Comparison of ENCODE assay signal across 22 mouse cellular contexts in genomic region chr13:16100253-16100652, GRCm38 (mm10).
DNase-seq lines count a peak whose midpoint lies in the region; ATAC-seq and TF ChIP-seq lines count a peak whose summit lies in the region.
"Had no signal": no experiment of that assay in that cellular context is flagged by ENCODE, and none has a peak within 500 bp of the region (broad histone marks: within the 10 kb centered on the region; RNA-seq: fewer than 3 reads in every experiment).

No protein-coding gene starts in this region.

- no peak for TF ChIP-seq CTCF in stomach, postnatal 0 days (IDR thresholded peaks at IDR 0.05; ENCODE audit: low read depth)

- no peak overlapping the region for H3K9ac ChIP-seq in forebrain, embryonic 11.5 days (ENCODE audit: low read length)
- no peak overlapping the region for H3K9ac ChIP-seq in limb, embryonic 11.5 days (ENCODE audit: low read length)
- no peak overlapping the region for H3K9ac ChIP-seq in stomach, embryonic 14.5 days (replicated peaks; ENCODE audit: low read depth, low read length)
- no peak overlapping the region for H3K9ac ChIP-seq in stomach, postnatal 0 days (ENCODE audit: low read length)
- H3K9ac ChIP-seq: neural tube, embryonic 15.5 days had no signal

- ATAC-seq in forebrain, embryonic 11.5 days (replicated peaks; ENCODE audit: low FRiP score) = 0 out of 2 replicates have a peak, but pooled peaks have one; percentile 46
- 0 out of 2 replicates have a peak, but pooled peaks have one; percentile 26 for ATAC-seq in limb, embryonic 11.5 days (ENCODE audit: insufficient number of reproducible peaks, low FRiP score, low TSS enrichment, low read depth)
- 0 out of 2 replicates have a peak, but pooled peaks have one; percentile 23 for ATAC-seq in stomach, embryonic 14.5 days (ENCODE audit: insufficient number of reproducible peaks, insufficient read depth, low FRiP score, low read depth)
- no peak for ATAC-seq in stomach, postnatal 0 days (ENCODE audit: low FRiP score, low TSS enrichment)
- ATAC-seq: inflammation-experienced regulatory T-cells, adult 6 months had no signal

- DNase-seq in forebrain, embryonic 11.5 days (ENCODE audit: low spot score) = no peak
- no peak for DNase-seq in forebrain, embryonic 10.5 days (ENCODE audit: extremely low spot score, low spot score)
- no peak for DNase-seq in limb, embryonic 11.5 days (ENCODE audit: low spot score)
- DNase-seq in limb, embryonic 10.5 days (ENCODE audit: low spot score) = no peak
- no peak for DNase-seq in stomach, postnatal 0 days (ENCODE audit: low spot score)
- no peak for DNase-seq in kidney, postnatal 4 days
- no peak for DNase-seq in urinary bladder, postnatal 36 days (ENCODE audit: low spot score in 2 of 2)
- DNase-seq: adrenal gland, postnatal 10 days; cerebellum, adult 8-10 months; cerebellum, postnatal 36 days; embryo, embryonic 11 days; gastrocnemius, adult 2 months; kidney, adult 18-20 months; lung, adult 18-20 months; lung, postnatal 14 days; right cerebral cortex, adult 18-20 months; right cerebral cortex, postnatal 4 days had no signal

- no peaks in the 10 kb centered on the region for H3K36me3 ChIP-seq in forebrain, embryonic 11.5 days (ENCODE audit: control insufficient read depth, insufficient read depth, low read length)
- H3K36me3 ChIP-seq in forebrain, embryonic 10.5 days (replicated peaks) = no peaks in the 10 kb centered on the region
- H3K36me3 ChIP-seq in limb, embryonic 11.5 days (ENCODE audit: control insufficient read depth, insufficient read depth, low read length) = no peaks in the 10 kb centered on the region
- no peaks in the 10 kb centered on the region for H3K36me3 ChIP-seq in limb, embryonic 10.5 days
- H3K36me3 ChIP-seq in stomach, embryonic 14.5 days (ENCODE audit: control insufficient read depth, insufficient read depth, low read length) = no peaks in the 10 kb centered on the region
- no peaks in the 10 kb centered on the region for H3K36me3 ChIP-seq in stomach, postnatal 0 days (ENCODE audit: control insufficient read depth, insufficient read depth, low read length)
- H3K36me3 ChIP-seq: hindbrain, embryonic 10.5 days; neural tube, embryonic 15.5 days had no signal

- H3K4me1 ChIP-seq in forebrain, embryonic 11.5 days (replicated peaks; ENCODE audit: control insufficient read depth, insufficient read depth, low read length) = no peaks in the 10 kb centered on the region
- no peaks in the 10 kb centered on the region for H3K4me1 ChIP-seq in forebrain, embryonic 10.5 days
- no peaks in the 10 kb centered on the region for H3K4me1 ChIP-seq in limb, embryonic 11.5 days (ENCODE audit: control insufficient read depth, insufficient read depth, low read length)
- H3K4me1 ChIP-seq in limb, embryonic 10.5 days = no peaks in the 10 kb centered on the region
- H3K4me1 ChIP-seq in stomach, embryonic 14.5 days (ENCODE audit: control insufficient read depth, insufficient read depth, low read length) = no peaks in the 10 kb centered on the region
- no peaks in the 10 kb centered on the region for H3K4me1 ChIP-seq in stomach, postnatal 0 days (replicated peaks; ENCODE audit: control insufficient read depth, insufficient read depth)
- H3K4me1 ChIP-seq: hindbrain, embryonic 10.5 days; neural tube, embryonic 15.5 days had no signal

- H3K4me3 ChIP-seq in forebrain, embryonic 11.5 days (ENCODE audit: low read depth, low read length) = no peak overlapping the region
- H3K4me3 ChIP-seq in forebrain, embryonic 10.5 days = no peak overlapping the region
- H3K4me3 ChIP-seq in limb, embryonic 11.5 days (ENCODE audit: low read depth, low read length) = no peak overlapping the region
- no peak overlapping the region for H3K4me3 ChIP-seq in limb, embryonic 10.5 days
- no peak overlapping the region for H3K4me3 ChIP-seq in stomach, embryonic 14.5 days (ENCODE audit: low read depth, low read length)
- no peak overlapping the region for H3K4me3 ChIP-seq in stomach, postnatal 0 days (ENCODE audit: low read depth, low read length)
- H3K4me3 ChIP-seq: gastrocnemius, adult 2 months; hindbrain, embryonic 10.5 days; left cerebral cortex, adult 2 months; neural tube, embryonic 15.5 days had no signal

- no peak for TF ChIP-seq EP300 in stomach, postnatal 0 days (optimal IDR thresholded peaks at IDR 0.05)

- H3K27me3 ChIP-seq in forebrain, embryonic 11.5 days (ENCODE audit: control insufficient read depth, insufficient read depth, low read length) = no peaks in the 10 kb centered on the region
- H3K27me3 ChIP-seq in forebrain, embryonic 10.5 days (ENCODE audit: poor library complexity, severe bottlenecking) = no peaks in the 10 kb centered on the region
- H3K27me3 ChIP-seq in limb, embryonic 11.5 days (ENCODE audit: control insufficient read depth, insufficient read depth, low read length) = no peaks in the 10 kb centered on the region
- no peaks in the 10 kb centered on the region for H3K27me3 ChIP-seq in limb, embryonic 10.5 days (ENCODE audit: low read depth, poor library complexity, severe bottlenecking)
- no peaks in the 10 kb centered on the region for H3K27me3 ChIP-seq in stomach, embryonic 14.5 days (ENCODE audit: control insufficient read depth, insufficient read depth, low read length)
- no peaks in the 10 kb centered on the region for H3K27me3 ChIP-seq in stomach, postnatal 0 days (ENCODE audit: control insufficient read depth, insufficient read depth, low read length)
- H3K27me3 ChIP-seq: neural tube, embryonic 15.5 days had no signal

- H3K27ac ChIP-seq in forebrain, embryonic 11.5 days (ENCODE audit: low read depth, low read length) = no peak overlapping the region
- H3K27ac ChIP-seq in forebrain, embryonic 10.5 days = no peak overlapping the region
- no peak overlapping the region for H3K27ac ChIP-seq in limb, embryonic 11.5 days (replicated peaks; ENCODE audit: low read depth, low read length)
- H3K27ac ChIP-seq in limb, embryonic 10.5 days = no peak overlapping the region
- no peak overlapping the region for H3K27ac ChIP-seq in stomach, embryonic 14.5 days (ENCODE audit: low read length)
- H3K27ac ChIP-seq in stomach, postnatal 0 days (replicated peaks) = no peak overlapping the region
- H3K27ac ChIP-seq: gastrocnemius, adult 2 months; hindbrain, embryonic 10.5 days; left cerebral cortex, adult 2 months; neural tube, embryonic 15.5 days had no signal

- whole genome bisulfite sequencing in forebrain, embryonic 11.5 days = 94% methylated on average over 13 of the region's 15 CpGs
- WGBS in forebrain, embryonic 10.5 days = 87% methylated on average over 13 of the region's 15 CpGs
- 84% methylated on average over 13 of the region's 15 CpGs for WGBS in limb, embryonic 11.5 days
- WGBS in limb, embryonic 10.5 days = 81% methylated on average over 12 of the region's 15 CpGs
- whole genome bisulfite sequencing in stomach, embryonic 14.5 days = 79% methylated on average over 15 of the region's 15 CpGs
- WGBS in stomach, postnatal 0 days = 85% methylated on average over 11 of the region's 15 CpGs

- H3K4me2 ChIP-seq in forebrain, embryonic 11.5 days (ENCODE audit: low read depth, low read length, severe bottlenecking) = no peak overlapping the region
- no peak overlapping the region for H3K4me2 ChIP-seq in limb, embryonic 11.5 days (ENCODE audit: low read depth, severe bottlenecking)
- no peak overlapping the region for H3K4me2 ChIP-seq in stomach, embryonic 14.5 days (replicated peaks; ENCODE audit: low read depth, low read length)
- H3K4me2 ChIP-seq in stomach, postnatal 0 days (replicated peaks; ENCODE audit: low read depth) = no peak overlapping the region
- H3K4me2 ChIP-seq: neural tube, embryonic 15.5 days had no signal

- peaks cover 2% of the 10 kb centered on the region; the same call in 1 of the 2 replicates for H3K9me3 ChIP-seq in forebrain, embryonic 11.5 days (ENCODE audit: control insufficient read depth, low read length)
- H3K9me3 ChIP-seq in forebrain, embryonic 10.5 days = peaks cover 27% of the 10 kb centered on the region
- H3K9me3 ChIP-seq in limb, embryonic 11.5 days (ENCODE audit: control insufficient read depth, low read length) = peaks cover 9% of the 10 kb centered on the region; the same call in 1 of the 2 replicates
- H3K9me3 ChIP-seq in limb, embryonic 10.5 days (replicated peaks) = peaks cover 6% of the 10 kb centered on the region; the same call in 1 of the 2 replicates
- H3K9me3 ChIP-seq in stomach, embryonic 14.5 days (ENCODE audit: control insufficient read depth, low read depth, low read length) = peaks cover 4% of the 10 kb centered on the region; the same call in 1 of the 2 replicates
- H3K9me3 ChIP-seq in stomach, postnatal 0 days (ENCODE audit: control insufficient read depth, low read length) = no peaks in the 10 kb centered on the region
- H3K9me3 ChIP-seq: neural tube, embryonic 15.5 days had no signal
